25 mouse cellular contexts compared by ENCODE assay signal in genomic region chr6:97985658-97986057, GRCm38 (mm10).
"Had no signal": no experiment of that assay in that cellular context is flagged by ENCODE, and none has a peak within 500 bp of the region (broad histone marks: within the 10 kb centered on the region; RNA-seq: fewer than 3 reads in every experiment).

No protein-coding gene starts in this region.

- H3K4me1 ChIP-seq: hindbrain, embryonic 13.5 days; hindbrain, embryonic 15.5 days; intestine, embryonic 15.5 days; limb, embryonic 10.5 days; limb, embryonic 12.5 days; liver, embryonic 13.5 days; liver, embryonic 15.5 days had no signal

- H3K27ac ChIP-seq: heart, adult 2 months; hindbrain, embryonic 13.5 days; hindbrain, embryonic 15.5 days; hindbrain, postnatal 0 days; intestine, embryonic 15.5 days; kidney, embryonic 15.5 days; kidney, postnatal 0 days; limb, embryonic 10.5 days; limb, embryonic 12.5 days; liver, embryonic 13.5 days; liver, embryonic 15.5 days had no signal

- H3K9me3 ChIP-seq: hindbrain, embryonic 13.5 days; hindbrain, embryonic 15.5 days; intestine, embryonic 15.5 days; kidney, embryonic 15.5 days; limb, embryonic 10.5 days; limb, embryonic 12.5 days; liver, embryonic 13.5 days; liver, embryonic 15.5 days had no signal

- DNase-seq: forebrain, postnatal 0 days; gastrocnemius, postnatal 14 days; gastrocnemius, postnatal 36 days; heart, adult 11 months; heart, adult 2 months; heart, postnatal 10 days; kidney, adult 11 months; kidney, adult 2 months; kidney, adult 9 months; kidney, postnatal 14 days; kidney, postnatal 36 days; layer of hippocampus, adult 9-11 months; layer of hippocampus, postnatal 36 days; liver; liver, embryonic 13.5 days had no signal

- H3K9ac ChIP-seq: forebrain, postnatal 0 days; hindbrain, embryonic 13.5 days; hindbrain, embryonic 15.5 days; intestine, embryonic 15.5 days; kidney, embryonic 15.5 days; limb, embryonic 12.5 days; liver, embryonic 13.5 days; liver, embryonic 15.5 days had no signal

- H3K27me3 ChIP-seq: hindbrain, embryonic 15.5 days; intestine, embryonic 15.5 days; kidney, embryonic 15.5 days; limb, embryonic 12.5 days; liver, embryonic 13.5 days; liver, embryonic 15.5 days had no signal

- ATAC-seq: forebrain, postnatal 0 days; hindbrain, postnatal 0 days; intestine, embryonic 15.5 days had no signal

- H3K36me3 ChIP-seq: hindbrain, embryonic 13.5 days; hindbrain, embryonic 15.5 days; intestine, embryonic 15.5 days; kidney, embryonic 15.5 days; limb, embryonic 10.5 days; limb, embryonic 12.5 days; liver, embryonic 13.5 days; liver, embryonic 15.5 days had no signal

- H3K4me2 ChIP-seq: hindbrain, embryonic 13.5 days; hindbrain, embryonic 15.5 days; intestine, embryonic 15.5 days; kidney, embryonic 15.5 days; limb, embryonic 12.5 days; liver, embryonic 11.5 days; liver, embryonic 13.5 days; liver, embryonic 15.5 days had no signal

- H3K4me3 ChIP-seq: heart, adult 2 months; hindbrain, embryonic 13.5 days; hindbrain, embryonic 15.5 days; intestine, embryonic 15.5 days; kidney, embryonic 15.5 days; limb, embryonic 10.5 days; limb, embryonic 12.5 days; liver, embryonic 13.5 days; liver, embryonic 15.5 days had no signal
